9 mouse cellular contexts compared by ENCODE assay signal in genomic region chrX:52162756-52163155, GRCm38 (mm10). TPM values are rescaled to one million over a fixed set of nuclear protein-coding genes. Genes with fewer than 3 reads are reported as not detected.
A peak's percentile ranks its signal among the peaks of the same experiment; 100 is the strongest.
DNase-seq lines count a peak whose midpoint lies in the region; ATAC-seq and TF ChIP-seq lines count a peak whose summit lies in the region.
"Had no signal": no experiment of that assay in that cellular context is flagged by ENCODE, and none has a peak within 500 bp of the region (broad histone marks: within the 10 kb centered on the region; RNA-seq: fewer than 3 reads in every experiment).

No protein-coding gene starts in this region.

- H3K9ac ChIP-seq in heart, embryonic 13.5 days = peak overlapping the region; percentile 86
- no peak overlapping the region for H3K9ac ChIP-seq in hindbrain, embryonic 14.5 days
- H3K9ac ChIP-seq in midbrain, embryonic 11.5 days (ENCODE audit: low read length) = peak overlapping the region; percentile 68; the same call in 1 of the 2 replicates

- WGBS in heart, embryonic 13.5 days = 33% methylated on average over 6 of the region's 6 CpGs
- WGBS in hindbrain, embryonic 14.5 days = 25% methylated on average over 6 of the region's 6 CpGs
- WGBS in midbrain, embryonic 11.5 days = 37% methylated on average over 6 of the region's 6 CpGs
- WGBS in cerebellum, adult 2 months = 16% methylated on average over 6 of the region's 6 CpGs

- no peak for TF ChIP-seq POLR2A in brain, embryonic 14.5 days (IDR thresholded peaks at IDR 0.05; ENCODE audit: borderline replicate concordance, extremely low read depth, insufficient read depth, insufficient read length, poor library complexity, severe bottlenecking)
- no peak for TF ChIP-seq POLR2A in cerebellum, adult 2 months (IDR thresholded peaks at IDR 0.05; ENCODE audit: borderline replicate concordance, insufficient read depth, low read length)

- TF ChIP-seq CTCF in brain, embryonic 14.5 days (IDR thresholded peaks at IDR 0.05; ENCODE audit: borderline replicate concordance, extremely low read depth, insufficient read depth, insufficient read length) = no peak
- no peak for TF ChIP-seq CTCF in cerebellum, adult 2 months (IDR thresholded peaks at IDR 0.05; ENCODE audit: borderline replicate concordance, insufficient read depth, low read depth, low read length)

- ATAC-seq in heart, embryonic 13.5 days (ENCODE audit: extremely low read depth, insufficient number of reproducible peaks, low FRiP score, low TSS enrichment) = no peak
- no peak for ATAC-seq in hindbrain, embryonic 14.5 days (ENCODE audit: low FRiP score)
- ATAC-seq in midbrain, embryonic 11.5 days (ENCODE audit: low FRiP score) = no peak
- ATAC-seq in CD4-positive, CD25-positive, alpha-beta regulatory T cell, adult 4 months = no peak

- H3K36me3 ChIP-seq in heart, embryonic 13.5 days = no peaks in the 10 kb centered on the region
- no peaks in the 10 kb centered on the region for H3K36me3 ChIP-seq in hindbrain, embryonic 14.5 days (replicated peaks; ENCODE audit: control insufficient read depth, insufficient read depth)
- no peaks in the 10 kb centered on the region for H3K36me3 ChIP-seq in midbrain, embryonic 11.5 days (ENCODE audit: control insufficient read depth, insufficient read depth, low read length)

- DNase-seq in heart, postnatal 4 days = no peak
- peak; percentile 31 for DNase-seq in brain, embryonic 14.5 days (ENCODE audit: low read depth)
- no peak for DNase-seq in hindbrain, embryonic 14.5 days (ENCODE audit: low spot score)
- no peak for DNase-seq in midbrain, embryonic 11.5 days (ENCODE audit: low spot score, missing footprints)
- no peak for DNase-seq in cerebellum, adult 2 months
- DNase-seq in frontal cortex, postnatal 36 days (ENCODE audit: low spot score in 2 of 2) = no peak

- 0 out of 2 replicates have a peak, but pooled peaks cover 10% of the 10 kb centered on the region for H3K27me3 ChIP-seq in heart, embryonic 13.5 days (replicated peaks)
- peaks cover 16% of the 10 kb centered on the region for H3K27me3 ChIP-seq in hindbrain, embryonic 14.5 days (ENCODE audit: control insufficient read depth, insufficient read depth, low read length)
- peaks cover 2% of the 10 kb centered on the region; the same call in 1 of the 2 replicates for H3K27me3 ChIP-seq in midbrain, embryonic 11.5 days (ENCODE audit: control insufficient read depth, insufficient read depth, low read length)
- H3K27me3 ChIP-seq in cerebellum, adult 2 months (ENCODE audit: control insufficient read depth, insufficient read depth, low read length) = no peaks in the 10 kb centered on the region

- no peaks in the 10 kb centered on the region for H3K9me3 ChIP-seq in heart, embryonic 13.5 days
- H3K9me3 ChIP-seq in hindbrain, embryonic 14.5 days (ENCODE audit: control insufficient read depth, low read length) = no peaks in the 10 kb centered on the region
- no peaks in the 10 kb centered on the region for H3K9me3 ChIP-seq in midbrain, embryonic 11.5 days (ENCODE audit: control insufficient read depth, low read length)

- peak overlapping the region; percentile 66 for H3K4me3 ChIP-seq in heart, embryonic 13.5 days
- 0 out of 2 replicates have a peak overlapping the region, but pooled peaks have one; percentile 1 for H3K4me3 ChIP-seq in hindbrain, embryonic 14.5 days (replicated peaks; ENCODE audit: low read length)
- H3K4me3 ChIP-seq in midbrain, embryonic 11.5 days (ENCODE audit: low read depth, low read length) = peak overlapping the region; percentile 47
- H3K4me3 ChIP-seq in cerebellum, adult 2 months (replicated peaks; ENCODE audit: insufficient read depth, low read depth, low read length) = no peak overlapping the region

- H3K4me2 ChIP-seq in heart, embryonic 13.5 days = peak overlapping the region; percentile 76
- peak overlapping the region; percentile 77 for H3K4me2 ChIP-seq in hindbrain, embryonic 14.5 days (replicated peaks)
- H3K4me2 ChIP-seq in midbrain, embryonic 11.5 days = peak overlapping the region; percentile 68

- peak overlapping the region; percentile 61 for H3K27ac ChIP-seq in heart, embryonic 13.5 days (replicated peaks)
- no peak overlapping the region for H3K27ac ChIP-seq in hindbrain, embryonic 14.5 days
- no peak overlapping the region for H3K27ac ChIP-seq in midbrain, embryonic 11.5 days (ENCODE audit: low read depth, low read length)
- no peak overlapping the region for H3K27ac ChIP-seq in cerebellum, adult 2 months (ENCODE audit: insufficient read depth, low read length)
- H3K27ac ChIP-seq: left cerebral cortex, adult 2 months had no signal

- H3K4me1 ChIP-seq in heart, embryonic 13.5 days = peaks cover 13% of the 10 kb centered on the region
- no peaks in the 10 kb centered on the region for H3K4me1 ChIP-seq in hindbrain, embryonic 14.5 days (replicated peaks; ENCODE audit: control insufficient read depth, insufficient read depth, low read length)
- H3K4me1 ChIP-seq in midbrain, embryonic 11.5 days (ENCODE audit: control insufficient read depth, insufficient read depth, low read length) = no peaks in the 10 kb centered on the region; the same call in 1 of the 2 replicates
- no peaks in the 10 kb centered on the region for H3K4me1 ChIP-seq in cerebellum, adult 2 months (ENCODE audit: control insufficient read depth, insufficient read depth, low read length)

RNA-seq across cellular contexts. Expression of gene Gpc4, which starts 2.3 kb away (rescaled TPM):
- 42.2 and 47.1 TPM in 2 replicates for polyA plus RNA-seq in heart, embryonic 13.5 days (2015; fragmentation: Nextera tagmentation; extraction: Ambion mirVana)
- 10 to 100 TPM; 67.6 to 73.7 TPM for total RNA-seq in heart, postnatal 4 days (2021)
- polyA plus RNA-seq in brain, embryonic 14.5 days (2012; rRNA removed) = 15.2 and 19.5 TPM in 2 replicates
- polyA plus RNA-seq in hindbrain, embryonic 14.5 days (2014; fragmentation: Nextera tagmentation; extraction: Ambion mirVana) = 10.0 and 10.9 TPM in 2 replicates
- polyA plus RNA-seq in midbrain, embryonic 11.5 days (2014; fragmentation: Nextera tagmentation; extraction: Ambion mirVana) = 23.1 and 24.0 TPM in 2 replicates
- polyA plus RNA-seq in CD4-positive, CD25-positive, alpha-beta regulatory T cell, adult 4 months (2017; shearing (Covaris generic)) = not detected
- 3.8 and 3.9 TPM in 2 replicates for polyA plus RNA-seq in cerebellum, adult 2 months (2012; rRNA removed)
